Mouse (Mus musculus): Measurements from ENCODE around the gene Pnldc1. TPM values are rescaled to one million over a fixed set of nuclear protein-coding genes. Genes with fewer than 3 reads are reported as not detected.
A peak's percentile ranks its signal among the peaks of the same experiment; 100 is the strongest.
"Not testable (repeated sequence)": the region's sequence is repeated elsewhere in the genome, so short reads cannot be mapped to it uniquely, and the experiment has no call there.

Gene Pnldc1
- total and polyA plus RNA-seq, 2 experiments = 1.3 to 1.5 TPM

DNA sequence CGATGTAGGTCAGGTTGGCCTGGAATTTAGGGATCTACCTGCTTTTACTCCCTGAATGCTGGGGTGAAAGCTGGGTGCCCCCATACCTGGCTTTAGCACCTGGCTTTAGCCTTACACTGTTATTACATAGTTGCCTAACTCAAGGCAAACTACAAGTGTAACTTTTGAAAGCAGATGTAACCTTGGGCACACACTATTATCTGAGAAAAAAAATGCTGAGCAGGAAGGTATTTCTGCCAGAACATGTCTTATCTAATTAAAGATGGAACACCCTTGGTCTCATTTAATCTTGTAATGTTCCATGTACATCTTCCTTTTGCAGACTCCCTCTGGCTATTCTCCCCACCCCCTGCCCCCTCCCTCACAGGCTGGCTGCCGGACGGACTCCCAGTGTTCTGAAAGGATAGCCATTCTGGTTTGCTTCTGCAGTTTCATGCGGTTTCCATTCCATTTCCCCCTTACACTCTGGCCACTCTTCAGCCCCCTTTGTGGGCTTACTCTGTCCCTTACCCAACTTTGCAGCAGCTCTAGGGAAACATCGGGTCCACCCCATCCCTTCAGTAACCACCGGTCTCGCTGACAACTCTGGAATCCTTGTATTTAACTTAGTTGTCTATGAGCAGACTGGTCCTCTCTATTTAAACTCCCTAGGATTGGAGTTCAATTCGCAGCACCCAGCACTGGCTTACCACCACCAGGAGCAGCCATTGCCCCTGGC lies 31.7 kb upstream of the Pnldc1 start:
- 74% methylated on average over 8 of the region's 8 CpGs for WGBS
- Histone ChIP-seq H3K9ac (ENCODE audit: low read depth, low read length) (0 out of 2 replicates have a peak overlapping the region, but pooled peaks have one; percentile 25), H3K4me3 (ENCODE audit: insufficient read depth, low read depth, low read length) (no peak overlapping the region), H3K27me3 (ENCODE audit: control insufficient read depth, insufficient read depth, low read length) (no peaks in the 10 kb centered on the region), H3K36me3 (ENCODE audit: control insufficient read depth, insufficient read depth, low read length) (peaks cover 26% of the 10 kb centered on the region), H3K27ac (replicated peaks; ENCODE audit: insufficient read depth, low read depth, low read length) (peak overlapping the region; percentile 55; the same call in 1 of the 2 replicates), H3K79me2 (ENCODE audit: control insufficient read depth, insufficient read depth, low read length) (no peaks in the 10 kb centered on the region; the same call in 1 of the 2 replicates), H3K4me1 (ENCODE audit: control insufficient read depth, insufficient read depth, low read length) (peaks cover 5% of the 10 kb centered on the region)
- TF ChIP-seq POLR2A (IDR thresholded peaks at IDR 0.05; ENCODE audit: extremely low read depth, insufficient read depth, low read length) (no peak), CTCF (IDR thresholded peaks at IDR 0.05; ENCODE audit: low read depth, low read length) (no peak)
- DNase-seq (ENCODE audit: extremely low read depth, low read depth, low spot score) = peak; percentile 58

DNA sequence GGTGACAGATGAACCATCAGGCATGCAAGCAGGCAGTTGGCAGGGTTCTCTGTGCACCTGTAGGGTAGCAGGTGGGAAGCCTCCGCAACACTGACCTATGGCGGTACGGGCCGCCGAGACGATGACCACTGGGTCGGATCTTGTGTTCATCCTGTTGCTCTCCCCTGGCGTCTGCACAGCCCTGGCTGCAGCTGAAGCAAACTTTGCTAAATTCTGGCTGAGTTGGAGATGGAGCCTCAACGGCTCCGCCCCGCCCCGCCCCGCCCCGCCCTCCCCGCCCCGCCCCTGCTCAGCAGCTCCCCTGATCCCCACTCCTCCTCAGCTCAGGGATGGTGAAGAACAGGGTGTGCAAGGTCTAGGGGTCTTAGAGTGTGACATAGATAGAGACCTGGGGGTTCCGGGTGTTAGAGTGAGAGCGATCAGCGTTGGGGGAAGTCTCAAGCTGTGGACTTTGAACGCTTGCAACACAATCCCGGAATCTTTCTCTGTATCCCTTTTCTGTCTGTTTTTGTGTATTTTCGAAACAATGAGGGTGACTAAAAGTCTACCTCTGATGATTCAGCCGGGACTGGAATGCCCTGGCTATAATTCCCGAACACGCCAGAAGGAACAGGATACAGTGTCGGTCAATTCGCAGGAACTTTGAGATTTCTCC lies 30.2 kb upstream of the Pnldc1 start, which contains the start of gene Acat3:
Gene Acat3, minus strand, starts transcription at position 450 of the 655 bp plus-strand sequence.
- Histone ChIP-seq H3K79me2 (ENCODE audit: control insufficient read depth, insufficient read depth, low read length) (no peaks in the 10 kb centered on the region; the same call in 1 of the 2 replicates), H3K4me1 (ENCODE audit: control insufficient read depth, insufficient read depth, low read length) (peaks cover 13% of the 10 kb centered on the region), H3K27ac (replicated peaks; ENCODE audit: insufficient read depth, low read depth, low read length) (peak within 1 kb of the TSS; percentile 81), H3K4me3 (ENCODE audit: insufficient read depth, low read depth, low read length) (peak within 1 kb of the TSS; percentile 85), H3K27me3 (ENCODE audit: control insufficient read depth, insufficient read depth, low read length) (no peaks in the 10 kb centered on the region), H3K9ac (ENCODE audit: low read depth, low read length) (peak within 1 kb of the TSS; percentile 85), H3K36me3 (ENCODE audit: control insufficient read depth, insufficient read depth, low read length) (peaks cover 21% of the 10 kb centered on the region)
- 2% methylated on average over 27 of the region's 27 CpGs for WGBS
- DNase-seq (ENCODE audit: extremely low read depth, low read depth, low spot score) = peak; percentile 84
- TF ChIP-seq CTCF (IDR thresholded peaks at IDR 0.05; ENCODE audit: low read depth, low read length) (no peak), POLR2A (IDR thresholded peaks at IDR 0.05; ENCODE audit: extremely low read depth, insufficient read depth, low read length) (peak; percentile 90)

DNA sequence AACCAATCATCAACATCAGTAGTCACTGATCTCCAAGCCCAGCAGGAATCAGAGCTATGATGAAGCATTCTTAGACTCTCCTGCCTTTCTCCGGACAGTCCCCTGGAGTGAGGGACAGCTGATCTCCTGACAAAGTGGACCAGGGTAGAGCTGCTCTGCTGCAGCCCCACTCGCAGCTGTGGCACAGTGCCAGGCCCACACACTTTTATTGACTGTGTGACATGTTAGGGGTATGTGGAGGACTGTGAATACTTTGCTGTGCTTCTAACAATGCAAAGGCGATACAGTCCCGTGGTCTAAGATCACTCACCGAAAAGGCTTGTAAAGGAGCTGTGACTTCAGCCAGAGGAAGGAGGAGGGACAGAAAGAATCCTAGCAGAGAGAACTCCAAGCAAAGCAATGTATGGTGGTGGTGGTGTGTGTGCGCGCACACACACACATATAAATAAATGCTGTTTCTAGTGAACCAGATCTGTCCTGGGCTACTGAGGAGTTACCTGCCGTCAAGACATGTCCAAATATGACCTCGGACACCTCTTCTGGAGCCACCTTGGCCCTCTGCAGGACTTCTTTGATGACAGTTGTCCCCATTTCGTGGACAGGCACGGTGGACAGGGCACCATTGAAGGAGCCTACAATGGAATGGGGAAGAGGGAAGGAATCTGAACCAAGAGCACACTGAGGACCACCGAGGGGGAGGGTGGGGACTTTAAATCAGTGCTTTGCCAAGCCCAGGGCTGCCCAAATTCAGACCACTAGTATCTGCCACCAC lies 29.5 kb upstream of the Pnldc1 start:
- H3K27me3 ChIP-seq (ENCODE audit: control insufficient read depth, insufficient read depth, low read length); H3K79me2 ChIP-seq (ENCODE audit: control insufficient read depth, insufficient read depth, low read length): not testable (repeated sequence)
- peak overlapping the region; percentile 85 for H3K4me3 ChIP-seq (ENCODE audit: insufficient read depth, low read depth, low read length)
- peaks cover 15% of the 10 kb centered on the region for H3K4me1 ChIP-seq (ENCODE audit: control insufficient read depth, insufficient read depth, low read length)
- WGBS = 14% methylated on average over 4 of the region's 12 CpGs
- H3K9ac ChIP-seq (ENCODE audit: low read depth, low read length) = peak overlapping the region; percentile 85
- H3K36me3 ChIP-seq (ENCODE audit: control insufficient read depth, insufficient read depth, low read length) = peaks cover 17% of the 10 kb centered on the region
- peak overlapping the region; percentile 81 for H3K27ac ChIP-seq (replicated peaks; ENCODE audit: insufficient read depth, low read depth, low read length)
- DNase-seq (ENCODE audit: extremely low read depth, low read depth, low spot score) = peak; percentile 39

DNA sequence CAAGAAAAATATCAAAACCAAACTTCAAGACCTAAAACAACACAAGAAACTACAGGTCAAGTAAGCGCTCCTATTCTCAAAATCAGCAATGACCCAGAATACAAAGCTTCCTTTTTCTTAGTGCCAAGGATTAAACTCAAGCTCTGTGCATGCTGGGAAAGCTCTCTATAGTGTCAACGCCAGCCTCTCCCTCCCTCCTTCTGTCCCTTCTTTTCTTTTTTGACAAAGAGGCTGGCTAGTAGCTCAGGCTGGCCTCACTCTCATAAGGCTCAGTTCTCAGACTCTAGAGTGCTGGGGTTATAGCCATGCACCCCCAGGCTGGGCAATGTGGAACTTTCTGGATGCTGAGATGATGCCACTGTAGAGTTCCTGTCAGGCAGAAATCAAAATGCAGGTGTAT lies 28.0 kb upstream of the Pnldc1 start:
- WGBS = 18% methylated on average over 2 of the region's 2 CpGs
- H3K4me1 ChIP-seq (ENCODE audit: control insufficient read depth, insufficient read depth, low read length) = peaks cover 15% of the 10 kb centered on the region
- peak overlapping the region; percentile 52; the same call in 1 of the 2 replicates for H3K9ac ChIP-seq (ENCODE audit: low read depth, low read length)
- H3K27me3 ChIP-seq (ENCODE audit: control insufficient read depth, insufficient read depth, low read length) = no peaks in the 10 kb centered on the region
- peak overlapping the region; percentile 5; the same call in 1 of the 2 replicates for H3K4me3 ChIP-seq (ENCODE audit: insufficient read depth, low read depth, low read length)
- no peaks in the 10 kb centered on the region; the same call in 1 of the 2 replicates for H3K79me2 ChIP-seq (ENCODE audit: control insufficient read depth, insufficient read depth, low read length)
- H3K27ac ChIP-seq (replicated peaks; ENCODE audit: insufficient read depth, low read depth, low read length) = peak overlapping the region; percentile 67
- TF ChIP-seq CTCF (IDR thresholded peaks at IDR 0.05; ENCODE audit: low read depth, low read length) (no peak), POLR2A (IDR thresholded peaks at IDR 0.05; ENCODE audit: extremely low read depth, insufficient read depth, low read length) (no peak)
- peaks cover 7% of the 10 kb centered on the region; the same call in 1 of the 2 replicates for H3K36me3 ChIP-seq (ENCODE audit: control insufficient read depth, insufficient read depth, low read length)
- DNase-seq (ENCODE audit: extremely low read depth, low read depth, low spot score) = no peak

- H3K4me1 ChIP-seq (ENCODE audit: control insufficient read depth, insufficient read depth, low read length) = peaks cover 15% of the 10 kb centered on the region
- DNase-seq (ENCODE audit: extremely low read depth, low read depth, low spot score) = peak; percentile 97
- TF ChIP-seq CTCF (IDR thresholded peaks at IDR 0.05; ENCODE audit: low read depth, low read length) (no peak), POLR2A (IDR thresholded peaks at IDR 0.05; ENCODE audit: extremely low read depth, insufficient read depth, low read length) (no peak)
- peaks cover 6% of the 10 kb centered on the region; the same call in 1 of the 2 replicates for H3K36me3 ChIP-seq (ENCODE audit: control insufficient read depth, insufficient read depth, low read length)
- H3K79me2 ChIP-seq (ENCODE audit: control insufficient read depth, insufficient read depth, low read length) = no peaks in the 10 kb centered on the region; the same call in 1 of the 2 replicates
- WGBS = 21% methylated on average over 2 of the region's 2 CpGs
- no peak overlapping the region for H3K9ac ChIP-seq (ENCODE audit: low read depth, low read length)
- H3K4me3 ChIP-seq (ENCODE audit: insufficient read depth, low read depth, low read length) = no peak overlapping the region
- no peaks in the 10 kb centered on the region for H3K27me3 ChIP-seq (ENCODE audit: control insufficient read depth, insufficient read depth, low read length)
- peak overlapping the region; percentile 74 for H3K27ac ChIP-seq (replicated peaks; ENCODE audit: insufficient read depth, low read depth, low read length)
Observed at GRCm38 (mm10) chr17:12937412-12937970, 27.5 kb upstream of the Pnldc1 start.
